Mouse (Mus musculus) limb, embryonic 15.5 days (tissue): ENCODE measurements around the gene Cacng7. TPM values are rescaled to one million over a fixed set of nuclear protein-coding genes. Genes with fewer than 3 reads are reported as not detected.
A peak's percentile ranks its signal among the peaks of the same experiment; 100 is the strongest.

Source experiments
- ATAC-seq: fragments of 200-750 bp; cut with Nextera tagmentation; 2 replicates; pipeline ENCODE4 v1.8.0; 2017; ENCODE audit warnings: low read depth, moderate TSS enrichment; ENCODE audit not compliant: insufficient number of reproducible peaks, low FRiP score, low TSS enrichment
- H3K27ac ChIP-seq: fragments of 300-500 bp; sonication (generic); 2 replicates; pipeline ENCODE4 v1.5.1; 2015; ENCODE audit warnings: moderate library complexity, mild to moderate bottlenecking, inconsistent platforms
- H3K27me3 ChIP-seq: fragments of 300-500 bp; sonication (generic); 2 replicates; pipeline ENCODE4 v1.6.1; 2015; ENCODE audit warnings: inconsistent platforms
- H3K36me3 ChIP-seq: fragments of 300-500 bp; sonication (generic); 2 replicates; pipeline ENCODE4 v1.6.1; 2015; ENCODE audit warnings: inconsistent platforms
- H3K4me1 ChIP-seq: fragments of 300-500 bp; sonication (generic); 2 replicates; pipeline ENCODE4 v1.6.1; 2015; ENCODE audit warnings: inconsistent platforms
- H3K4me2 ChIP-seq: fragments of 300-500 bp; sonication (generic); 2 replicates; pipeline ENCODE4 v1.6.1; 2015; ENCODE audit warnings: mild to moderate bottlenecking, inconsistent platforms
- H3K4me3 ChIP-seq: fragments of 300-500 bp; sonication (generic); 2 replicates; pipeline ENCODE4 v1.5.1; 2015; ENCODE audit warnings: mild to moderate bottlenecking, inconsistent platforms
- H3K9ac ChIP-seq: fragments of 300-500 bp; sonication (generic); 2 replicates; pipeline ENCODE4 v1.6.1; 2015; ENCODE audit warnings: inconsistent platforms
- H3K9me3 ChIP-seq: fragments of 300-500 bp; sonication (generic); 2 replicates; pipeline ENCODE4 v1.6.1; 2016; ENCODE audit warnings: inconsistent platforms
- WGBS: fragments of 180-500 bp; shearing (Covaris S2); methylation state at CpG from one replicate; pipeline ENCODE4 v1.1.7; 2015; 5-methylcytosine and 5-hydroxymethylcytosine counted together
- polyA plus RNA-seq: library from polyadenylated mRNA; unstranded; fragments of >200 nt; fragmentation: Nextera tagmentation; extraction: Ambion mirVana; gene quantifications from 2 replicates; pipeline ENCODE4 v1.2.1, GENCODE M21; 2015

Cacng7 gene
- polyA plus RNA-seq, 1 experiment from 2014 or later = 2.6 TPM

DNA sequence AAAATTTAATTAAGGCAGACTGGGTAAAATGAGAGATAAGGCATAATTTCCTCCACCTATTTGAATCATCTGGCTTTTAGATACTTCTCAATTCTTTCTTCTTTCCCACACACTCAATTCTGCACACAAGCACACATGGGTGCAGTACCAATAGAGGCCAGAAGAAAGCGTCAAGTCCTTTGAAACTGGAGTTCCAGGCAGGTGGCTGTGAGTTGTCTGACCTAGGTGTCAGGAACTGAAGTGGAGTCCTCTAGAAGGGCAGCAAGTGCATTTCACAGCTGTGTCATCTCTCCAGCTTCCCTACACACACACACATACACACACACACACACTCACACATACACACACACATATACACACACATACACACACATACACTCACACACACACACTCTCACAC lies 18.8 kb downstream of the Cacng7 start:
- Histone ChIP-seq H3K4me1 (no peaks in the 10 kb centered on the region), H3K4me2 (no peak overlapping the region), H3K4me3 (no peak overlapping the region), H3K27me3 (no peaks in the 10 kb centered on the region), H3K36me3 (peaks cover 36% of the 10 kb centered on the region), H3K9ac (no peak overlapping the region), H3K27ac (no peak overlapping the region), H3K9me3 (no peaks in the 10 kb centered on the region)
- 83% methylated on average over 1 of the region's 1 CpGs for WGBS
- no peak for ATAC-seq

DNA sequence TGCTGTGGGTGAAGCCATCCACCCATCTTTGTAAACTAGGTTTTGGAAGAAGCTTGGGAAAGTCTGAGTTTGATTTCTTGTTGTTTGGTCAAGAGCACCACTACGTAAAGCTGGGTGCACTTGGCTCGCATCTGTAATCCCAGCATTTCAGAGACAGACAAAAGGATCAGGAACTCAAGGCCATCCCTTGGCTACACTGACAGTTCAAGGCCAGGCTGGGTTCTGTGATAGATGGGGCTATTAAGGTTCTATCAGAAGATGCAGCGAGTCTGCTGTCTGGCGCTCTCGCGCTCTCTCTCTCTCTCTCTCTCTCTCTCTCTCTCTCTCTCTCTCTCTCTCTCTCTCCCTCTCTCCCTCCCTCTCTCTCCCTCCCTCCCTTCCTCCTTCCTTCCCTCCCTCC lies 22.1 kb downstream of the Cacng7 start:
- H3K27me3 ChIP-seq = no peaks in the 10 kb centered on the region
- H3K4me2 ChIP-seq = no peak overlapping the region
- no peak for ATAC-seq
- no peaks in the 10 kb centered on the region for H3K4me1 ChIP-seq
- no peaks in the 10 kb centered on the region for H3K9me3 ChIP-seq
- no peak overlapping the region for H3K9ac ChIP-seq
- 83% methylated on average over 6 of the region's 6 CpGs for WGBS
- peaks cover 27% of the 10 kb centered on the region for H3K36me3 ChIP-seq
- H3K4me3 ChIP-seq = no peak overlapping the region
- no peak overlapping the region for H3K27ac ChIP-seq

DNA sequence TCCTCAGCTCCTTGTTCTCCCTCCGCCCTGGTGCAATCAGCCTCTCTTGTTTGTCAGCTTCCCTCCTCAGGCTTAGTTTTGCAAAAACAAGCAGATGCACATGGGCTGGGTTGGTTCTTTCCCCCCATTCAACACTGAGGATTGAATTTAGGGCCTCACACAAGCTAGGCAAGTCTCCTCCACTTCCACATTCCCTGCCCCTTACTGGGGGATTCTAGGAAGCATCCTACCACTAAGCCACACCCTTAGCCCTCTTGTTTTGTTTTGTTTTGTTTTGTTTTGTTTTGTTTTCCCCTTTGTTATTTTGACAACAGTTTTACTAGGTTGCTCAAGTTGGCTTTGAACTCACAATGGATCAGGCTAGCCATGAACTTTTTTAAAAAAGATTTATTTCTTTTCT lies 27.9 kb downstream of the Cacng7 start:
- Histone ChIP-seq H3K4me1 (no peaks in the 10 kb centered on the region), H3K9me3 (no peaks in the 10 kb centered on the region), H3K27ac (no peak overlapping the region), H3K36me3 (peaks cover 31% of the 10 kb centered on the region), H3K4me3 (no peak overlapping the region), H3K27me3 (0 out of 2 replicates have a peak, but pooled peaks cover 2% of the 10 kb centered on the region), H3K4me2 (no peak overlapping the region), H3K9ac (no peak overlapping the region)
- ATAC-seq = no peak
- 97% methylated on average over 1 of the region's 1 CpGs for WGBS

DNA sequence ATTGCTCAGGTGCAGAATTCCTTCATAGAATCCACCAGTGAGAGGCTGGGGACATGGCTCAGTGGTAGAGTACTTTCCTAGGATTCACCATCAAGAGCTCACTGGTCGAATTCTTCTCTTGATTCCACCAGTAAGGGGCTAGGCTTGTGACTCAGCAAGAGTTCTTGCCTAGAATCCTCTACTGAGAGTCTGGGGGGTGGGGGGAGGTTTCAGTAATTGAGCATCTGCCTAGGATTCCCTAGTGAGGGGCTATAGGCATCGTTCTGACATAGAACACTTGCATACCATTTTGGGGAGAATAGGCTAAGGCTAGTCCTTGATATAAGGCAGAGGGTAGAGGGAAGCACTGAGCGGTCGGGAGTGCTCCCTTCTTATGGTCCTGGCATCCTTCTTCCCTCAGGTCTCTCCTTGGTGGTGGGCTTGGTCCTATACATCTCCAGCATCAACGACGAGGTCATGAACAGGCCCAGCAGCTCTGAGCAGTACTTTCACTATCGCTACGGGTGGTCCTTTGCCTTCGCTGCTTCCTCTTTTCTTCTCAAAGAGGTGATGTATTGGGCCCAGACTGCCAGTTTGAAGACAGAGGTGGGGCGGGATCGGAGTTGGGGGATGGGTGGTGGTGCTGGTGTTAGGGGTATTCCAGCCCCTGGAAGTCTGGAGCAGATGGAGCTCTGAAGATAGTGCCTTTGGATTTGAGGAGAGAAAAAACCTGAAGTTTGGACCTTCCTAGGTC lies 33.0 kb downstream of the Cacng7 start:
- H3K27ac ChIP-seq = no peak overlapping the region
- ATAC-seq = peak; percentile 47; the same call in 1 of the 2 replicates
- peaks cover 11% of the 10 kb centered on the region for H3K4me1 ChIP-seq
- H3K27me3 ChIP-seq = peaks cover 15% of the 10 kb centered on the region; the same call in 1 of the 2 replicates
- H3K4me2 ChIP-seq = no peak overlapping the region
- WGBS = 39% methylated on average over 11 of the region's 11 CpGs
- no peak overlapping the region for H3K4me3 ChIP-seq
- no peaks in the 10 kb centered on the region for H3K9me3 ChIP-seq
- H3K9ac ChIP-seq = no peak overlapping the region
- H3K36me3 ChIP-seq = peaks cover 17% of the 10 kb centered on the region; the same call in 1 of the 2 replicates

DNA sequence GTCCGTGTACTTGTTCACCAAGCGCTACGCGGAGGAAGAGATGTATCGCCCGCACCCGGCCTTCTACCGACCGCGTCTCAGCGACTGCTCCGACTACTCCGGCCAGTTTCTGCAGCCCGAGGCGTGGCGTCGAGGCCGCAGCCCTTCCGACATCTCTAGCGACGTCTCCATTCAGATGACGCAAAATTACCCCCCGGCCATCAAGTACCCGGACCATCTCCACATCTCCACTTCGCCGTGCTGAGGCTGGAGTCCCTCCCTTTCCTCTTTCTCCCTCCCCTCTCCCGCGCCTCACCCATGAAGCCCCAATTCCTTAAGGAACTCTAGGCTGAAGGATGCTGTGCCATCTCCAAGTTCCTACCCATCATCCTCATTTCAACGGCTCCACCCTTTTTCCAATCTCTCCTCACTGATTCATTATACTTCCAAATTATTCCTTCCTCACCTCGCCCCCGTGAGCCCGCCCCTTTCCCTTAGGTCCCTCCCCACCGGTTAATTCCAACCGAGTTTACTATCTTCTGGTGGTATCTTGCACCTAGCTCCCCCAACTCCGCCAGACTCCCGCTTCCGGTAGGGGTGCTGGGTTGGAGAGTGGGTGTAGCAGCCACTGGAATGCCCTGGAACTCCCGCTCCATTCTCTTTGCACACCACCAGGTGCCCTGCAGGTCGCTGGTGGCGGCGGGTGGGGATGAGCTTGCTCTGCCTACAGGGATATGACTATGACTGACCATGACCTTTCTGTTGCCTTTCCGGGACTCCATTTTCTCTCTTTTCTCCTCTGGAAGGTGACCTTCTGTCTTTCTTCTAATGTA lies 34.2 kb downstream of the Cacng7 start:
- peaks cover 15% of the 10 kb centered on the region; the same call in 1 of the 2 replicates for H3K27me3 ChIP-seq
- no peak overlapping the region for H3K4me3 ChIP-seq
- H3K9me3 ChIP-seq = no peaks in the 10 kb centered on the region
- ATAC-seq = no peak
- no peak overlapping the region for H3K9ac ChIP-seq
- H3K4me2 ChIP-seq = peak overlapping the region; percentile 39
- 21% methylated on average over 42 of the region's 42 CpGs for WGBS
- H3K4me1 ChIP-seq = peaks cover 11% of the 10 kb centered on the region
- peaks cover 16% of the 10 kb centered on the region; the same call in 1 of the 2 replicates for H3K36me3 ChIP-seq
- H3K27ac ChIP-seq = no peak overlapping the region

DNA sequence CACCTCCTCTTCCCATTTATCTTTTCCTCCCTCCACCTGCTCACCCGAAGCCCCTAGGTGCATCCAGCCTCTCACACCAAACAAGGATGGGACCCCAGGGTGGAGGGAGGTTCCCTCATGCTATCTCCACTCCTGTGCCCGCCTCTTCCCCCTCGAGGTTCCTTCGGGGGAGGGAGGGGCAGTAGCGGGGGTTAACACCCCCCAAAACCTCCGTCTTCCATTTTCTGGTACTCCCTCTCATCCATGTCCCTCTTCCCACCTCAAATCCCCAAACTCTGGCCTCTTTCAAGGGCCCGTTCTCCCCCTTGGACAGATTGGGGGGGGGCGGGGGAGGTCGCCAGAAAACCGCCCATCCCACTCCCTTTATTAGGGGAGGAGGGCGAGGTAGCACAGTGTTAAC lies 34.8 kb downstream of the Cacng7 start:
- ATAC-seq = no peak
- Histone ChIP-seq H3K27me3 (peaks cover 15% of the 10 kb centered on the region; the same call in 1 of the 2 replicates), H3K9me3 (no peaks in the 10 kb centered on the region), H3K27ac (no peak overlapping the region), H3K9ac (no peak overlapping the region), H3K4me3 (no peak overlapping the region), H3K4me1 (peaks cover 11% of the 10 kb centered on the region), H3K4me2 (peak overlapping the region; percentile 39), H3K36me3 (peaks cover 11% of the 10 kb centered on the region; the same call in 1 of the 2 replicates)
- WGBS = 10% methylated on average over 10 of the region's 11 CpGs

DNA sequence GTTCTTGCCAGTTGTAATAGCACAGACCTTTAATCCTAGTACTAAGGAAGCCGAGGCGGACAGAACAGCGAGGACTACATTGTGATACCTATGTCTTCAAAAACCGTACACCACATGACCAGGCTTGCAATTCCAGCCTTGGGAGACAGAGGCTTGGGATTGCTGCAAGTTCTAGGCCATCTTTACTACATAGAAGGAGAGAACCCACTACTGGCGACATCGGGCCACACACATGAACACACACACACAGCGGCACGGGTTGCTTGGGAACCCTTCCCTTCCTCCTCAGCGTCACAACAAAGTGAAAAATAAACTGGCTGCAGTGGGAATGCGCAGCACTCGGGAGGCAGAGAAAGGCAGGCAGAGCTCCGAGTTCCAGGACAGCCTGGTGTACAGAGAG lies 35.6 kb downstream of the Cacng7 start:
- Histone ChIP-seq H3K36me3 (peaks cover 11% of the 10 kb centered on the region; the same call in 1 of the 2 replicates), H3K4me1 (peaks cover 11% of the 10 kb centered on the region), H3K9me3 (no peaks in the 10 kb centered on the region), H3K4me2 (no peak overlapping the region), H3K9ac (no peak overlapping the region), H3K4me3 (no peak overlapping the region), H3K27me3 (peaks cover 15% of the 10 kb centered on the region; the same call in 1 of the 2 replicates), H3K27ac (no peak overlapping the region)
- no peak for ATAC-seq
- 28% methylated on average over 12 of the region's 12 CpGs for WGBS

DNA sequence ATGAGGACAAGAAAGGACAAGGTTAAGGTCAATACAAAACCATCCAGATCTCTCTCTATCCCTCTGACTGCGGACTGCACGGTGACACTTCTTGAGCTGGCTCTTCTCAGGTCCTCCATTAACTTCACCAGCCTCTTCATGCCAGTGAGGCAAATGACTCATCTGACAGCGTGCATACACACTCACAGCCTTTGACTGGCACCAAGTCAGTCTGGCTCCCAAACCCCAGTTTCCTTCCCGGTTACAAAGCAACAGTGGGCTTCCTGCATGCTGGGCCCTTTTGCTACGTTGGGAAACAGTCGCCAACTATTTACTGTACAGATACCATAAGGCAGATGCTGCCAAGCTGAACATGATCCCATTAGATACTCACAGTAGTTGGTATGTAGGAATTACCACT lies 36.4 kb downstream of the Cacng7 start:
- Histone ChIP-seq H3K27me3 (peaks cover 15% of the 10 kb centered on the region; the same call in 1 of the 2 replicates), H3K9me3 (no peaks in the 10 kb centered on the region), H3K36me3 (peaks cover 9% of the 10 kb centered on the region; the same call in 1 of the 2 replicates), H3K9ac (no peak overlapping the region), H3K4me1 (peaks cover 11% of the 10 kb centered on the region), H3K4me2 (no peak overlapping the region), H3K4me3 (no peak overlapping the region), H3K27ac (no peak overlapping the region)
- WGBS = 73% methylated on average over 6 of the region's 6 CpGs
- ATAC-seq = no peak

DNA sequence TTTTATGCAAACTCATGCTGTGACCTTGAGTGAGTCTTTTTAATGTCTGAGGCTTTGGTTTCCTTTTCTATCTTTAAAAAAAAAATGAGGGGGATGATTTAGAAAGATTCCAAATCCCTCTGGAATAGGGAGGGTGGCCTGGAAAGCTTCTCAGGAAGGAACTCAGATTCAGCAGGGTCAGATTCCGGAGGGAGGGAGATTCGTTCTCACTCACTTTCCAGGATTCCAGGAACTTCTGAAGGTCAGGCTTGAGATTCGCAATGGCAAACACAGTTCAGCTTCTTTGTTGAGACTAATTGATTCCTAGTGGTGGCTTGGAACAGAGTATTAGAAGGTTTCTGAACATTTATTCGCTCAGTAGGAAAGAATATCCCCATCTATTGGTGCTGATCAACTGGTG lies 37.7 kb downstream of the Cacng7 start:
- no peak for ATAC-seq
- Histone ChIP-seq H3K36me3 (0 out of 2 replicates have a peak, but pooled peaks cover 2% of the 10 kb centered on the region), H3K4me3 (no peak overlapping the region), H3K9me3 (no peaks in the 10 kb centered on the region), H3K4me1 (peaks cover 11% of the 10 kb centered on the region), H3K27ac (no peak overlapping the region), H3K4me2 (no peak overlapping the region), H3K27me3 (peaks cover 15% of the 10 kb centered on the region; the same call in 1 of the 2 replicates), H3K9ac (no peak overlapping the region)
- 54% methylated on average over 4 of the region's 4 CpGs for WGBS

DNA sequence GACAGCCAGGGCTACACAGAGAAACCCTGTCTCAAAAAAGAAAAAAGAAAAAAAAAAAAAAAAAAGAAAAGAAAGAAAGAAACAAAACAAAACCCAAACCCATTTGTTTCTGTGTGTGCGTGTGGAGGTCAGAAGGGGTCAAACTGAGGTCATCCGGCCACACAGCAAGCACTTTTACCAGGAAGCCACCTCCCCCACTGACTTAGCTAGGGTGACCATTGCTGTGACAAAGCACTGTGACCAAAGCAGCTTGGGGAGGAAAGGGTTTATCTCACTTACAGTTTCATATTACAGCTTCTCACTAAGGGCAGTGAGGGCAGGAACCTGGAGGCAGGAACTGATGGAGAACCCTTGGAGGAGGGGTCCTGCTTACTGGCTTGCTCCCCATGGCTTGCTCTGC lies 39.6 kb downstream of the Cacng7 start:
- Histone ChIP-seq H3K36me3 (no peaks in the 10 kb centered on the region), H3K4me1 (peaks cover 4% of the 10 kb centered on the region), H3K4me2 (no peak overlapping the region), H3K27me3 (peaks cover 3% of the 10 kb centered on the region; the same call in 1 of the 2 replicates), H3K9me3 (no peaks in the 10 kb centered on the region), H3K27ac (no peak overlapping the region), H3K9ac (no peak overlapping the region), H3K4me3 (no peak overlapping the region)
- 72% methylated on average over 2 of the region's 2 CpGs for WGBS
- no peak for ATAC-seq

DNA sequence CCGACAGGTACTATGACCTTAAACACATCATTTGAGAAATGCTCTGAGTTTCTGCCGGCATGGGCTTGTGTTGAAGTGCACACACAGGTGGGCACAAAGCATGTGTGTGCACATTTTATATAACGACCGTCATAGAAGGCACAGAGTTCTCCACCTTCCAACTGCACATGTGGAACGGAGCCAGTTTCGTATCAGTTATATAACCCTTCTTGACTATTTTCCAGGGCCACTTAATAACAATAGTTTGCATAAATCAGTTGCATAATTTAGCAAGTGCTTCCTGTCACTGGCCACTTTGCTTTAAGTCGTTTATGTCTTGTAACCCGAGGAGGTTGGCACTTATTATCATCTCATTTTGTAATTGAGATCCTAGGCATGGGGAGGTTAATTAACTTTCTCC lies 41.0 kb downstream of the Cacng7 start:
- ATAC-seq = no peak
- Histone ChIP-seq H3K4me1 (no peaks in the 10 kb centered on the region), H3K4me2 (no peak overlapping the region)

DNA sequence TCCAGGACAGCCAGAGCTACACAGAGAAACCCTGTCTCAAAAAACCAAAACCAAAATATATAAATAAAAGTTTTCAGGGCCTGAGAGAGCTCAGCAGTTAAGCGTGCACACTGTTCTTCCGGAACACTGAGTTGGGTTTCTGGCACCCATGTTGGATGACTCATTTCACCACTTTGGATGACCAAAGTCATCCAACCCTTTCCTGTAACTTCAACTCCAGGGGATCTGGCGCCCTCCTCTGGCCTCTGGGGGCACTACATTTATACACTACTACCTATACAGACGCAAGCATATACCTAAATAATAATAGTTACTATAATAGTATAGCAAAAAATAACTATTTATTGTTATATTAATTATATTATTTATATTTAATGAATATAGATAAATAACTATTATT lies 44.1 kb downstream of the Cacng7 start:
- Histone ChIP-seq H3K4me1 (no peaks in the 10 kb centered on the region), H3K27ac (no peak overlapping the region), H3K27me3 (no peaks in the 10 kb centered on the region), H3K9me3 (no peaks in the 10 kb centered on the region), H3K4me2 (no peak overlapping the region), H3K36me3 (no peaks in the 10 kb centered on the region), H3K4me3 (no peak overlapping the region), H3K9ac (no peak overlapping the region)
- no peak for ATAC-seq
- WGBS = 52% methylated on average over 4 of the region's 4 CpGs

More for the DNA sequence above, 41.0 kb downstream of the Cacng7 start:
- Histone ChIP-seq H3K36me3 (no peaks in the 10 kb centered on the region), H3K9ac (no peak overlapping the region), H3K27ac (no peak overlapping the region), H3K4me3 (no peak overlapping the region), H3K9me3 (no peaks in the 10 kb centered on the region), H3K27me3 (no peaks in the 10 kb centered on the region)
- WGBS = 74% methylated on average over 8 of the region's 8 CpGs
